Mouse (Mus musculus) thymus, adult 2 months (tissue): ENCODE measurements around the gene Papss1. TPM values are rescaled to one million over a fixed set of nuclear protein-coding genes. Genes with fewer than 3 reads are reported as not detected.

ENCODE experiments used
- DNase-seq: peaks from one replicate; pipeline ENCODE4 v3.0.0; 2021
- H3K27ac ChIP-seq: fragments of 200-500 bp; 2 replicates; pipeline ENCODE4 v1.5.1; 2012; ENCODE audit warnings: low read length, control low read depth; ENCODE audit not compliant: control insufficient read depth, insufficient read depth
- H3K27me3 ChIP-seq: fragments of 200-500 bp; 2 replicates; pipeline ENCODE4 v1.6.1; 2012; ENCODE audit warnings: mild to moderate bottlenecking, low read length, moderate library complexity, mixed read lengths; ENCODE audit not compliant: control insufficient read depth, insufficient read depth
- H3K36me3 ChIP-seq: fragments of 200-500 bp; 2 replicates; pipeline ENCODE4 v1.6.1; 2012; ENCODE audit warnings: mild to moderate bottlenecking, low read length, moderate library complexity; ENCODE audit not compliant: control insufficient read depth, insufficient read depth
- H3K4me1 ChIP-seq: fragments of 200-500 bp; replicated peaks from 2 replicates; pipeline ENCODE4 v1.6.1; 2012; ENCODE audit warnings: low read length; ENCODE audit not compliant: control insufficient read depth, insufficient read depth
- H3K4me3 ChIP-seq: fragments of 200-500 bp; 2 replicates; pipeline ENCODE4 v1.5.1; 2012; ENCODE audit warnings: mild to moderate bottlenecking, low read length, control low read depth, moderate library complexity; ENCODE audit not compliant: control insufficient read depth, insufficient read depth
- CTCF ChIP-seq: fragments of 200-500 bp; IDR thresholded peaks from 2 replicates; pipeline ENCODE4 v1.5.1; 2012; ENCODE audit warnings: mild to moderate bottlenecking, control low read depth, low read length, moderate library complexity, borderline replicate concordance; ENCODE audit not compliant: control insufficient read depth, poor library complexity, insufficient read depth; ENCODE audit errors: extremely low read depth
- POLR2A ChIP-seq: fragments of 200-500 bp; IDR thresholded peaks from 2 replicates; pipeline ENCODE4 v1.6.1; 2012; ENCODE audit warnings: mild to moderate bottlenecking, low read length, control low read depth, moderate library complexity; ENCODE audit not compliant: control insufficient read depth, poor library complexity, insufficient read depth; ENCODE audit errors: extremely low read depth
- WGBS: fragments of 180-500 bp; shearing (Covaris S2); methylation state at CpG from one replicate; pipeline ENCODE4 v1.1.7; 2018; 5-methylcytosine and 5-hydroxymethylcytosine counted together
- polyA plus RNA-seq: library from polyadenylated mRNA; depleted of rRNA; stranded (reverse); fragments of >200 nt; gene quantifications from 2 replicates; pipeline ENCODE4 v1.2.3, GENCODE M21; 2012

Papss1 gene
- polyA plus RNA-seq, 1 experiment, result 29.6 TPM

GRCm38 (mm10) chr3:131595546-131596245 is 31.1 kb downstream of the Papss1 start:
- Histone ChIP-seq H3K4me3 (no peak overlapping the region), H3K36me3 (no peaks in the 10 kb centered on the region), H3K27ac (no peak overlapping the region), H3K27me3 (no peaks in the 10 kb centered on the region), H3K4me1 (no peaks in the 10 kb centered on the region)
- DNase-seq, result no peak
- WGBS, result 95% methylated on average over 14 of the region's 14 CpGs
- TF ChIP-seq POLR2A (no peak), CTCF (no peak)

DNA sequence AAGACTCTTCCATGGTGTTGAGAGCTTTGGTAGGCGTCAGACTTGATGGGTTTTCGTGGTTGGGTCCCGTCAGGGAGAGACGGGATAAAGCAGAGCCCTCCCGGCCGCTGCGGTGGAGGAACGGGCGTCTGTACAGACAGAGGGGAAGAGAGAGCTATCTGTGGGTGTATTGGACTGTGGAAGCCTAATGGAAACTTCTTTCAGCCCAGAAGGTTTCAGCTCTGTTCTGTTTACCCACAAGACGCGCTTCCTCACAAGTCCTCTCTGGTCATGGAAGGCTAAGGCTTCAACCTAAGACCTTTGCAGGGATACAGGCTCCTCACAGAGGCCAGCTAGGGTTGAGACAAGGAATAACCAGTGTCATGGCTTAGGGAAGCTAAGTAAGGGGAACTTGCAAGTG is 36.2 kb downstream of the Papss1 start:
- H3K27me3 ChIP-seq, result no peaks in the 10 kb centered on the region
- no peak overlapping the region for H3K4me3 ChIP-seq
- H3K36me3 ChIP-seq, result peaks cover 2% of the 10 kb centered on the region; the same call in 1 of the 2 replicates
- no peak overlapping the region for H3K27ac ChIP-seq
- no peak for DNase-seq
- no peak for TF ChIP-seq CTCF
- no peak for TF ChIP-seq POLR2A
- WGBS, result 96% methylated on average over 11 of the region's 11 CpGs
- H3K4me1 ChIP-seq, result no peaks in the 10 kb centered on the region

GRCm38 (mm10) chr3:131601366-131601765 is 36.8 kb downstream of the Papss1 start:
- TF ChIP-seq POLR2A (no peak), CTCF (no peak)
- no peaks in the 10 kb centered on the region for H3K4me1 ChIP-seq
- H3K36me3 ChIP-seq, result peaks cover 4% of the 10 kb centered on the region; the same call in 1 of the 2 replicates
- no peak overlapping the region for H3K4me3 ChIP-seq
- 93% methylated on average over 1 of the region's 1 CpGs for WGBS
- no peak overlapping the region for H3K27ac ChIP-seq
- DNase-seq, result no peak
- no peaks in the 10 kb centered on the region for H3K27me3 ChIP-seq

- TF ChIP-seq CTCF, result no peak
- no peak for TF ChIP-seq POLR2A
- no peaks in the 10 kb centered on the region for H3K4me1 ChIP-seq
- peaks cover 14% of the 10 kb centered on the region for H3K36me3 ChIP-seq
- DNase-seq, result no peak
- no peaks in the 10 kb centered on the region for H3K27me3 ChIP-seq
- H3K4me3 ChIP-seq, result no peak overlapping the region
- 90% methylated on average over 4 of the region's 4 CpGs for WGBS
- H3K27ac ChIP-seq, result no peak overlapping the region
Observed at GRCm38 (mm10) chr3:131602995-131603414, 38.4 kb downstream of the Papss1 start.

GRCm38 (mm10) chr3:131608112-131608511 is 43.5 kb downstream of the Papss1 start:
- no peak overlapping the region for H3K27ac ChIP-seq
- no peak for TF ChIP-seq CTCF
- TF ChIP-seq POLR2A, result no peak
- 97% methylated on average over 6 of the region's 6 CpGs for WGBS
- no peaks in the 10 kb centered on the region for H3K27me3 ChIP-seq
- DNase-seq, result no peak
- no peaks in the 10 kb centered on the region for H3K4me1 ChIP-seq
- H3K4me3 ChIP-seq, result no peak overlapping the region
- H3K36me3 ChIP-seq, result peaks cover 14% of the 10 kb centered on the region

GRCm38 (mm10) chr3:131609651-131610050 is 45.1 kb downstream of the Papss1 start:
- no peak overlapping the region for H3K27ac ChIP-seq
- H3K4me1 ChIP-seq, result no peaks in the 10 kb centered on the region
- no peak for DNase-seq
- no peaks in the 10 kb centered on the region for H3K27me3 ChIP-seq
- 93% methylated on average over 4 of the region's 4 CpGs for WGBS
- TF ChIP-seq POLR2A (no peak), CTCF (no peak)
- peaks cover 14% of the 10 kb centered on the region for H3K36me3 ChIP-seq
- H3K4me3 ChIP-seq, result no peak overlapping the region
